Mouse (Mus musculus) liver, postnatal 0 days (tissue): ENCODE results near the gene Trp53bp1. TPM values are rescaled to one million over a fixed set of nuclear protein-coding genes. Genes with fewer than 3 reads are reported as not detected.
A peak's percentile ranks its signal among the peaks of the same experiment; 100 is the strongest.

ENCODE experiments used
- ATAC-seq: fragments of 200-750 bp; cut with Nextera tagmentation; 2 replicates; pipeline ENCODE4 v1.8.0; 2017; ENCODE audit warnings: mild to moderate bottlenecking, moderate library complexity
- DNase-seq: peaks from one replicate; pipeline ENCODE4 v3.0.0-alpha.2; 2016
- H3K27ac ChIP-seq: fragments of 300-500 bp; sonication (generic); 2 replicates; pipeline ENCODE4 v1.5.1; 2014; ENCODE audit warnings: antibody characterized with exemption, moderate library complexity, mild to moderate bottlenecking, low read depth
- H3K27me3 ChIP-seq: fragments of 300-500 bp; sonication (generic); 2 replicates; pipeline ENCODE4 v1.6.1; 2014; ENCODE audit warnings: low read length, control low read depth, mixed read lengths; ENCODE audit not compliant: insufficient read depth
- H3K36me3 ChIP-seq: fragments of 300-500 bp; sonication (generic); replicated peaks from 2 replicates; pipeline ENCODE4 v1.6.1; 2014; ENCODE audit warnings: mild to moderate bottlenecking, control low read depth, low read length, moderate library complexity, mixed read lengths; ENCODE audit not compliant: insufficient read depth
- H3K4me1 ChIP-seq: fragments of 300-500 bp; sonication (generic); 2 replicates; pipeline ENCODE4 v1.6.1; 2014; ENCODE audit warnings: antibody characterized with exemption, mild to moderate bottlenecking, control low read depth; ENCODE audit not compliant: insufficient read depth
- H3K4me2 ChIP-seq: fragments of 300-500 bp; sonication (generic); 2 replicates; pipeline ENCODE4 v1.6.1; 2014; ENCODE audit warnings: low read depth, mild to moderate bottlenecking, low read length, moderate library complexity, mixed read lengths
- H3K4me3 ChIP-seq: fragments of 300-500 bp; sonication (generic); 2 replicates; pipeline ENCODE4 v1.5.1; 2014; ENCODE audit warnings: low read depth, low read length
- H3K9ac ChIP-seq: fragments of 300-500 bp; sonication (generic); replicated peaks from 2 replicates; pipeline ENCODE4 v1.6.1; 2014; ENCODE audit warnings: mild to moderate bottlenecking, moderate library complexity
- H3K9me3 ChIP-seq: fragments of 300-500 bp; sonication (generic); 2 replicates; pipeline ENCODE4 v1.6.1; 2016; ENCODE audit warnings: mild to moderate bottlenecking, control low read depth, low read length, mixed read lengths
- CTCF ChIP-seq: sonication (generic); IDR thresholded peaks from 2 replicates; pipeline ENCODE4 v1.5.1; 2016; ENCODE audit warnings: antibody characterized with exemption, low read depth
- EP300 ChIP-seq: IDR thresholded peaks from 2 replicates; pipeline ENCODE4 v1.6.1; 2016; ENCODE audit warnings: antibody characterized with exemption, low read depth, mild to moderate bottlenecking
- WGBS: fragments of 180-500 bp; shearing (Covaris S2); extraction: QIAGEN DNeasy Blood & Tissue Kit; methylation state at CpG from one replicate; pipeline ENCODE4 v1.1.7; 2014; ENCODE audit not compliant: insufficient replicate concordance; 5-methylcytosine and 5-hydroxymethylcytosine counted together
- polyA plus RNA-seq: library from polyadenylated mRNA; unstranded; fragments of >200 nt; fragmentation: Nextera tagmentation; extraction: Ambion mirVana; gene quantifications from 2 replicates; pipeline ENCODE4 v1.2.1, GENCODE M21; 2015

Trp53bp1 gene
- polyA plus RNA-seq, 1 experiment from 2014 or later, result 5.7 TPM

- peaks cover 82% of the 10 kb centered on the region for H3K27me3 ChIP-seq
- WGBS, result 12% methylated on average over 9 of the region's 9 CpGs
- no peak for ATAC-seq
Observed at GRCm38 (mm10) chr2:121297701-121298100, 26.5 kb upstream of the Trp53bp1 start.

GRCm38 (mm10) chr2:121296754-121297231 is 25.6 kb upstream of the Trp53bp1 start:
- Histone ChIP-seq H3K36me3 (no peaks in the 10 kb centered on the region), H3K4me1 (peaks cover 3% of the 10 kb centered on the region; the same call in 1 of the 2 replicates), H3K4me3 (no peak overlapping the region), H3K9ac (no peak overlapping the region), H3K27ac (no peak overlapping the region), H3K4me2 (no peak overlapping the region), H3K27me3 (peaks cover 84% of the 10 kb centered on the region), H3K9me3 (no peaks in the 10 kb centered on the region)
- 13% methylated on average over 6 of the region's 6 CpGs for WGBS
- no peak for ATAC-seq
- DNase-seq, result no peak
- TF ChIP-seq EP300, result no peak
- TF ChIP-seq CTCF, result no peak

More at GRCm38 (mm10) chr2:121297701-121298100, 26.5 kb upstream of the Trp53bp1 start:
- TF ChIP-seq CTCF (no peak), EP300 (no peak)
- Histone ChIP-seq H3K9ac (no peak overlapping the region), H3K27ac (no peak overlapping the region), H3K36me3 (no peaks in the 10 kb centered on the region), H3K4me3 (no peak overlapping the region), H3K4me1 (peaks cover 3% of the 10 kb centered on the region; the same call in 1 of the 2 replicates), H3K4me2 (no peak overlapping the region), H3K9me3 (no peaks in the 10 kb centered on the region)
- no peak for DNase-seq

DNA sequence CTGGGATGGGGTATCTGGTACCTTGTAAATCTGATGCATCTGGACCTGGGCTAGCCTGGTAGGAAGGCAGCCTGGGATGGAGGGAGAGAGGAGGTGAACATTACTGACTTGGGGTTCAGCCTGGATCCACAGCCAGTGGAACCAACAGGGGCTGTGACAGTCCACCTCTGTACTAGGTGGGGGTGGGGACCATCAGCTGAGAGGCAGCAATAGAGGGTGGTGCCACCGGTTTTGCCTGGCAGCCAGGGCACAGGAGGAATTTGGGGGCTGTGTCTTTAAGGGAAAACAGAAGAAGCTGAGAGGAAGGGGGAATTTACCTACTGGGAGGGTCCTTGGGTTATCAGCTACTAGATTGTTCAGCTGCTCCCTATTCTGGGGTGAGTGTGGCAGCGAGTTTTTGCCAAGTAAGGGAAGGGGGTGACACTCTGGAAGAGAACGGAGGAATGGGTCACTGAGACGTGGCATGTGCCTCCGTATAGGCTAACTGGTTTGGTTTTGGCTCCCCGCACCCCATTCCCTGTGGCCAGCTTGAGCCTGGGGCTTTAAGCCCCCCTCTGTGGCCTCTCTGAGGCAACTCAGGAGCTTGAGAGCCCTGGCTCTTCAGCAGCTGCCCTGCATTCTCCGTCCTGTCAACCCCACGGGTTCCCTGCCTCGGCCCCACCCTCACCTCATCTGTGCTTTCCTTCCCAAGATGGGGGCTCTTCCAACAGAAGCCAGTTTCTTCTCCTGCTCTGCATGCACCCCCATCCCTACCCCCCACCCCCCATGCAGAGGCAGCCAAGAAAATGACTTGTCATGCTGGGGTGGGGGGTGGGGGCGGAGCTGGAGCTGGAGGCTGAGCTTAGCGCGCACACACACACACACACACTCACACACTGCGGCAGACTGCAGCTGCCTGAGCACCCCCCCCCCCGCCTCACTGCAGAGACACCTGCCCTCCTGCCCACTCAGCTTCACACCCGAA is 24.7 kb upstream of the Trp53bp1 start:
- Histone ChIP-seq H3K4me1 (peaks cover 3% of the 10 kb centered on the region; the same call in 1 of the 2 replicates), H3K4me3 (peak overlapping the region; percentile 10), H3K36me3 (no peaks in the 10 kb centered on the region), H3K9me3 (no peaks in the 10 kb centered on the region), H3K27ac (no peak overlapping the region), H3K4me2 (peak overlapping the region; percentile 45), H3K27me3 (peaks cover 82% of the 10 kb centered on the region), H3K9ac (no peak overlapping the region)
- DNase-seq (no peak), ATAC-seq (no peak)
- TF ChIP-seq CTCF (no peak), EP300 (no peak)
- WGBS, result 1% methylated on average over 15 of the region's 15 CpGs

DNA sequence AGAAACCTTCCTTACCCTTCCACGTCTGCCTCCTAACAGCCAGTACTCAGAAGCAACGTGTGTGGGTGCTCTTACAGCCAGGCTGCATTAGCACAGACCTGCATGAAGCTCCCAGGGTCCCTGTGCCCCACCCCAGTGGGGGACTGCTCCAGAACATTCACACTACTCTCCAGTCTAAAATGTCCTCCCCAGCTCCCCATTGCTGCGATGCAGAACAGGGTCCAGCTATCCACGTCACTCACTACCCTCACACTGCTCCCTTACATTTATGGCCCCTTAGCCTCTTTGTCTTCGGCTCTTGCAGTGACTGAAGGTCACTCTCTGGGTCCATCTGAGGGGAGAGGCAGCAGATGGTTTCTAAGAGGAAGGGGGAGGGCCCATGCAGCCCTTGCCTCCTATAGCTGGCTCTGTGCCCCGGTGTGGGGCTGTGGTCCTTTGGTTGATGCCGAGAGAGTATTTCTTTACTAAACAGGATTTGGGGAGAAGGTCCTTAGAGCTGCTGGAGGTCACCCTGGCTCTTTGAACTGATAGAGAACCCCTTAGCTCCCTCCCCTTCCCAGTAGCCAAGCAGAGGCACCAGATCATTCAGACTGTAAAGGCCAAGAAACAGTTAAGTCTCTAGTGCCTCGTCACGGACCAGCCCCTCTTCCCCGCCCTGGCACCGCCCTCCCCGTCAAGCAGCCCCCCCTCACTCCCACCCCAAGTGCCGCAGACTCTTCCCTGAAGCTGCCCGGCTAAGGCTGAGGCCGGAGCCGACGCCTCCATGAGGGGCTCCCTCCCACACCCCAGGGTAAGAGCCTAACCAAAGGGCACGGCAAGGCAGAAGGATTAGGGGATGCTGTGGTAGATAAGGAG is 23.8 kb upstream of the Trp53bp1 start:
- no peaks in the 10 kb centered on the region for H3K36me3 ChIP-seq
- peaks cover 3% of the 10 kb centered on the region; the same call in 1 of the 2 replicates for H3K4me1 ChIP-seq
- peaks cover 87% of the 10 kb centered on the region for H3K27me3 ChIP-seq
- DNase-seq, result no peak
- H3K4me2 ChIP-seq, result peak overlapping the region; percentile 45
- H3K27ac ChIP-seq, result no peak overlapping the region
- ATAC-seq, result no peak
- H3K4me3 ChIP-seq, result no peak overlapping the region; the same call in 1 of the 2 replicates
- TF ChIP-seq EP300, result no peak
- H3K9me3 ChIP-seq, result no peaks in the 10 kb centered on the region
- H3K9ac ChIP-seq, result no peak overlapping the region
- 4% methylated on average over 18 of the region's 18 CpGs for WGBS

DNA sequence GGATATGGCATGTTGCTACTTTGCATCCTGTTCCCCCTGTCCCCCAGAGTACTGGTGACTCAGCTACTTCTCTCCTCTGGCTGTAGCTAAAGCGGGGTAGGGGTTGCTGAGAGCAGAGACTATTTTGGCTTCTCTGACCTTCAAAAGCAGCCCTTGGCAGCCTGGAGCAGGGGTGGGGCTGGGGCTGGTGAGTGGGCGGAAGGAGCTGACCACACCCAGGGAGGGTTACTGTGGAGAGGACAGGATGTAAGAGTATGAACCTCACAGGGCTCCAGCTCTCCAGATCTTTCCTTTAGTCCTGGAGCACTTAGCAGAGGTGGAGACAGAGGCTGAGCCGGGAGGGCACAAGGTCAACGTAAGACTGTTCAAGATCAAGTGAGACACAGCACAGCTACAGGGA is 23.0 kb upstream of the Trp53bp1 start:
- Histone ChIP-seq H3K27ac (no peak overlapping the region), H3K9ac (no peak overlapping the region), H3K9me3 (no peaks in the 10 kb centered on the region), H3K36me3 (no peaks in the 10 kb centered on the region), H3K4me3 (no peak overlapping the region), H3K4me2 (0 out of 2 replicates have a peak overlapping the region, but pooled peaks have one; percentile 45), H3K4me1 (peaks cover 10% of the 10 kb centered on the region), H3K27me3 (peaks cover 87% of the 10 kb centered on the region)
- no peak for DNase-seq
- TF ChIP-seq EP300 (no peak), CTCF (no peak)
- no peak for ATAC-seq
- WGBS, result 21% methylated on average over 4 of the region's 4 CpGs
